Mouse (Mus musculus): ENCODE results near the gene Arnt. TPM values are rescaled to one million over a fixed set of nuclear protein-coding genes. Genes with fewer than 3 reads are reported as not detected.
"Not testable (repeated sequence)": the region's sequence is repeated elsewhere in the genome, so short reads cannot be mapped to it uniquely, and the experiment has no call there.

Gene Arnt
- total and polyA plus RNA-seq, 2 experiments: 20.8 to 24.3 TPM

DNA sequence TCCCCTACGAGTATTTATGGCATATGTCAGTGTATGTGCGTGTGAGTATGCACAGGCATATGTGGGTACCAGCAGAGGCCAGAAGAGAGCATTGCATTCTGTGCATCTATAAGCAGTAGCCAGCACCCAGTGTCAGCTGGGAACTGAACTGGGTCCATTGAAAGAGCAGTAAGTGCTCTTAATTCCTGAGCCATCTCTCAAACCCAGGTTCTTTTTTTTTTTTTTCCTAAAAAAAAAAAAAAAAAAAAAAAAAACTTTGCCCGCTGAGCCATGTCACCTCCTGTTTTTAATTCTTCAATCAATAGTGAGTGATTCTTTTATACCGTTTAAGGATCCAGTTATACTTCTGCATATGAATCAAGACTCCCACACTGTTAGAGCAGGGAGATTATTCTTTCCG is 99.2 kb downstream of the Arnt start:
- Histone ChIP-seq H3K4me3 (ENCODE audit: insufficient read depth, low read depth, low read length) (no peak overlapping the region), H3K4me1 (ENCODE audit: control insufficient read depth, insufficient read depth, low read length) (no peaks in the 10 kb centered on the region), H3K36me3 (ENCODE audit: control insufficient read depth, insufficient read depth, low read length) (no peaks in the 10 kb centered on the region), H3K9ac (ENCODE audit: low read depth, low read length) (no peak overlapping the region), H3K27me3 (ENCODE audit: control insufficient read depth, insufficient read depth, low read length) (no peaks in the 10 kb centered on the region), H3K79me2 (ENCODE audit: control insufficient read depth, insufficient read depth, low read length) (no peaks in the 10 kb centered on the region), H3K27ac (replicated peaks; ENCODE audit: insufficient read depth, low read depth, low read length) (no peak overlapping the region)
- no peak for DNase-seq (ENCODE audit: extremely low read depth, low read depth, low spot score)
- TF ChIP-seq POLR2A (IDR thresholded peaks at IDR 0.05; ENCODE audit: extremely low read depth, insufficient read depth, low read length) (no peak), CTCF (IDR thresholded peaks at IDR 0.05; ENCODE audit: low read depth, low read length) (no peak)
- 91% methylated on average over 5 of the region's 5 CpGs for WGBS

DNA sequence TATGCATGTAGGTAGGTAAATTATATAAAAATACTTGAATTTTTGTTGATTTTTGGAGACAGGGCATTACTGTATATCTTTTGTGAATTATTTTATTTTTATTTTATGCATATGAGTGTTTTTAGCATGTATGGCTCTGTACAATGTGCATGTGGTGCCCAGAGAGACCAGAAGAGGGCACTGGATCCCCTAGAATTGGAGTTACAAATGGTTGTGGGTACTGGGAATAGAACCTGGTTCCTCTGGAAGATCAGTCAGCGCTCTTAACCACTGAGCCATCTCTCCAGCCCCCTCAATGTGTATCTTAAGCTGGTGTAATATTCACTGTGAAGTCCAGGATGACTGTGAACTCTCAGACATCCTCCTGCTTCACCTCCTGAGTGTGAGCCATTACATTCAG is 100.7 kb downstream of the Arnt start:
- no peak for TF ChIP-seq POLR2A (IDR thresholded peaks at IDR 0.05; ENCODE audit: extremely low read depth, insufficient read depth, low read length)
- TF ChIP-seq CTCF (IDR thresholded peaks at IDR 0.05; ENCODE audit: low read depth, low read length): no peak
- H3K79me2 ChIP-seq (ENCODE audit: control insufficient read depth, insufficient read depth, low read length): no peaks in the 10 kb centered on the region
- 90% methylated on average over 1 of the region's 1 CpGs for WGBS

DNA sequence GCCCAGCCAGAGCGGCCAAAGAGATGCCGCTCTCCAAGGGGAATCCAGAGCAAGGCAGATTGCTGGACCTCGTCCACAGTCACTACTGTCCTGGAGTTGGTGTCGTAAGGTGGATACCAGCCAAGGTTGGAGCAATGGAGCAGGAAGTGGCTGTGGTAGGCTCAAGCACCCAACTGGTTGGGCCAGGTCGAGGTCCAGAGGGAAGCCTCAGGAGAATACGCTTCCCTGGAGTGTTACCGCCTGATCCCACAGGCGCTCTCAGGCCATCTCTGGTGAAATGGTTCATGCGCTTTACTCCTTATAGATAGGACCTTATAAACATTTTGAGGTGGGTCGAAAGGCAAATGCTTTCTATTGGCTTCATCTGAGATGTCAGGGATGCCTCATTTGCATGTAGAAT is 104.7 kb downstream of the Arnt start:
- Histone ChIP-seq H3K4me3 (ENCODE audit: insufficient read depth, low read depth, low read length) (no peak overlapping the region), H3K27me3 (ENCODE audit: control insufficient read depth, insufficient read depth, low read length) (no peaks in the 10 kb centered on the region), H3K27ac (replicated peaks; ENCODE audit: insufficient read depth, low read depth, low read length) (no peak overlapping the region), H3K9ac (ENCODE audit: low read depth, low read length) (no peak overlapping the region), H3K36me3 (ENCODE audit: control insufficient read depth, insufficient read depth, low read length) (no peaks in the 10 kb centered on the region), H3K79me2 (ENCODE audit: control insufficient read depth, insufficient read depth, low read length) (no peaks in the 10 kb centered on the region), H3K4me1 (ENCODE audit: control insufficient read depth, insufficient read depth, low read length) (no peaks in the 10 kb centered on the region)
- peak; percentile 11 for DNase-seq (ENCODE audit: extremely low read depth, low read depth, low spot score)
- TF ChIP-seq CTCF (IDR thresholded peaks at IDR 0.05; ENCODE audit: low read depth, low read length) (no peak), POLR2A (IDR thresholded peaks at IDR 0.05; ENCODE audit: extremely low read depth, insufficient read depth, low read length) (no peak)
- WGBS: 84% methylated on average over 10 of the region's 10 CpGs

More for the DNA sequence above, 100.7 kb downstream of the Arnt start:
- no peaks in the 10 kb centered on the region for H3K36me3 ChIP-seq (ENCODE audit: control insufficient read depth, insufficient read depth, low read length)
- H3K4me3 ChIP-seq (ENCODE audit: insufficient read depth, low read depth, low read length): no peak overlapping the region
- H3K9ac ChIP-seq (ENCODE audit: low read depth, low read length): no peak overlapping the region
- no peaks in the 10 kb centered on the region for H3K27me3 ChIP-seq (ENCODE audit: control insufficient read depth, insufficient read depth, low read length)
- no peaks in the 10 kb centered on the region for H3K4me1 ChIP-seq (ENCODE audit: control insufficient read depth, insufficient read depth, low read length)
- no peak for DNase-seq (ENCODE audit: extremely low read depth, low read depth, low spot score)
- no peak overlapping the region for H3K27ac ChIP-seq (replicated peaks; ENCODE audit: insufficient read depth, low read depth, low read length)

DNA sequence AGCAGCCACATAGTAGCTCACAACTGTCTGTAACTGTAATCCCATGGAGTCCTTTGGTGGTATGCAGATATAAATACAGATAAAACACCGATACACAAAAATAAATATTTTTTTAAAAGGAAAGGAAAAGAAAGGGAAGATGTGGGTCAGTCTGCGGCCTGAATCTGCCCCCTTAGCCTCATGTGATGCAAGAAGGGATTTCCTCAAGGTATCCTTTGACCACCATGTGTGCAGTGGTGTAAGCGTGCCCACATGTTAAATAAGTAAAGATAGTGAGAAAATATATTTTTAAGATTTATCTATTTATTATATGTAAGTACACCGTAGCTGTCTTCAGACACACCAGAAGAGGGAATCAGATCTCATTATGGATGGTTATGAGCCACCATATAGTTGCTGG is 105.6 kb downstream of the Arnt start:
- TF ChIP-seq POLR2A (IDR thresholded peaks at IDR 0.05; ENCODE audit: extremely low read depth, insufficient read depth, low read length) (no peak), CTCF (IDR thresholded peaks at IDR 0.05; ENCODE audit: low read depth, low read length) (no peak)
- WGBS: 95% methylated on average over 4 of the region's 4 CpGs

DNA sequence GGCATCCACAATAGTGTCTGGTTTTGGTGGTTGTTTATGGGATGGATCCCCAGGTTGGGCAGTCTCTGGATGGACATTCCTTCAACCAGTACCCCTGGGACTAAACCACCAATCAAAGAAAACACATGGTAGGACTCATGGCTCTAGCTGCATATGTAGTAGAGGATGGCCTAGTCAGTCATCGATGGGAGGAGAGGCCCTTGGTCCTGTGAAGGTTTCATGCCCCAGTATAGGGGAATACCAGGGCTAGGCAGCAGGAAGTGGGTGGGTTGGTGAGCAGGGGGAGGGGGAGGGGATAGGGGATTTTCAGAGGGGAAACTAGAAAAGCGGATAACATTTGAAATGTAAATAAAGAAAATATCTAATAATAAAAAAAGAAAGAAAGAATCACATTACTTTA is 107.0 kb downstream of the Arnt start:
- H3K27ac ChIP-seq (replicated peaks; ENCODE audit: insufficient read depth, low read depth, low read length); H3K4me1 ChIP-seq (ENCODE audit: control insufficient read depth, insufficient read depth, low read length); H3K27me3 ChIP-seq (ENCODE audit: control insufficient read depth, insufficient read depth, low read length); DNase-seq (ENCODE audit: extremely low read depth, low read depth, low spot score); H3K36me3 ChIP-seq (ENCODE audit: control insufficient read depth, insufficient read depth, low read length); H3K79me2 ChIP-seq (ENCODE audit: control insufficient read depth, insufficient read depth, low read length); H3K9ac ChIP-seq (ENCODE audit: low read depth, low read length); H3K4me3 ChIP-seq (ENCODE audit: insufficient read depth, low read depth, low read length): not testable (repeated sequence)
- 74% methylated on average over 2 of the region's 2 CpGs for WGBS

More for the DNA sequence above, 105.6 kb downstream of the Arnt start:
- no peak overlapping the region for H3K4me3 ChIP-seq (ENCODE audit: insufficient read depth, low read depth, low read length)
- H3K27ac ChIP-seq (replicated peaks; ENCODE audit: insufficient read depth, low read depth, low read length): no peak overlapping the region
- no peaks in the 10 kb centered on the region for H3K27me3 ChIP-seq (ENCODE audit: control insufficient read depth, insufficient read depth, low read length)
- DNase-seq (ENCODE audit: extremely low read depth, low read depth, low spot score): no peak
- no peaks in the 10 kb centered on the region for H3K79me2 ChIP-seq (ENCODE audit: control insufficient read depth, insufficient read depth, low read length)
- no peak overlapping the region for H3K9ac ChIP-seq (ENCODE audit: low read depth, low read length)
- H3K4me1 ChIP-seq (ENCODE audit: control insufficient read depth, insufficient read depth, low read length): no peaks in the 10 kb centered on the region
- H3K36me3 ChIP-seq (ENCODE audit: control insufficient read depth, insufficient read depth, low read length): no peaks in the 10 kb centered on the region

DNA sequence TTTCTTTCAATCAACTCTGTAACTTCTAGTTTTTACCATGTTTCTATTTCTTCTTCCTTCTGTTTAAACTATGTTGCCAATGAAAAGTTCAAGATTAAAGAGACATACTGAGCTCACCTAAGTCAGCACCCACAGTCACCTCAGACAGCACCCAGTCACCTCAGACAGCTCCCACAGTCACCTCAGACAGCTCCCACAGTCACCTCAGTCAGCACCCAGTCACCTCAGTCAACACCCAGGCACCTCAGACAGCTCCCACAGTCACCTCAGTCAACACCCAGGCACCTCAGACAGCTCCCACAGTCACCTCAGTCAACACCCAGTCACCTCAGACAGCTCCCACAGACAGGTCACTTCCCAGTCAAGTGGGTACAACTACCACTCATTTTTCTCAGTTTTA is 108.0 kb downstream of the Arnt start:
- TF ChIP-seq POLR2A (IDR thresholded peaks at IDR 0.05; ENCODE audit: extremely low read depth, insufficient read depth, low read length): no peak
- TF ChIP-seq CTCF (IDR thresholded peaks at IDR 0.05; ENCODE audit: low read depth, low read length): no peak
- H3K27ac ChIP-seq (replicated peaks; ENCODE audit: insufficient read depth, low read depth, low read length): no peak overlapping the region
- no peaks in the 10 kb centered on the region for H3K36me3 ChIP-seq (ENCODE audit: control insufficient read depth, insufficient read depth, low read length)
- H3K9ac ChIP-seq (ENCODE audit: low read depth, low read length): no peak overlapping the region
- no peak for DNase-seq (ENCODE audit: extremely low read depth, low read depth, low spot score)
- H3K4me1 ChIP-seq (ENCODE audit: control insufficient read depth, insufficient read depth, low read length): no peaks in the 10 kb centered on the region
- no peaks in the 10 kb centered on the region for H3K79me2 ChIP-seq (ENCODE audit: control insufficient read depth, insufficient read depth, low read length)
- H3K27me3 ChIP-seq (ENCODE audit: control insufficient read depth, insufficient read depth, low read length): no peaks in the 10 kb centered on the region
- H3K4me3 ChIP-seq (ENCODE audit: insufficient read depth, low read depth, low read length): no peak overlapping the region

All from liver, adult 2 months (tissue).